Mouse (Mus musculus) heart, adult 8-10 months (tissue): ENCODE results near the gene Olfr323. TPM values are rescaled to one million over a fixed set of nuclear protein-coding genes. Genes with fewer than 3 reads are reported as not detected.
A peak's percentile ranks its signal among the peaks of the same experiment; 100 is the strongest.

ENCODE experiments used
- DNase-seq: peaks from one replicate; pipeline ENCODE4 v3.0.0; 2022; ENCODE audit warnings: low spot score
- total RNA-seq, 4 experiments: library from RNA; stranded (reverse); gene quantifications; 2 replicates each; pipeline ENCODE4 v1.2.4; 2022

Olfr323 gene
- total RNA-seq, 4 experiments from 2014 or later = not detected

DNA sequence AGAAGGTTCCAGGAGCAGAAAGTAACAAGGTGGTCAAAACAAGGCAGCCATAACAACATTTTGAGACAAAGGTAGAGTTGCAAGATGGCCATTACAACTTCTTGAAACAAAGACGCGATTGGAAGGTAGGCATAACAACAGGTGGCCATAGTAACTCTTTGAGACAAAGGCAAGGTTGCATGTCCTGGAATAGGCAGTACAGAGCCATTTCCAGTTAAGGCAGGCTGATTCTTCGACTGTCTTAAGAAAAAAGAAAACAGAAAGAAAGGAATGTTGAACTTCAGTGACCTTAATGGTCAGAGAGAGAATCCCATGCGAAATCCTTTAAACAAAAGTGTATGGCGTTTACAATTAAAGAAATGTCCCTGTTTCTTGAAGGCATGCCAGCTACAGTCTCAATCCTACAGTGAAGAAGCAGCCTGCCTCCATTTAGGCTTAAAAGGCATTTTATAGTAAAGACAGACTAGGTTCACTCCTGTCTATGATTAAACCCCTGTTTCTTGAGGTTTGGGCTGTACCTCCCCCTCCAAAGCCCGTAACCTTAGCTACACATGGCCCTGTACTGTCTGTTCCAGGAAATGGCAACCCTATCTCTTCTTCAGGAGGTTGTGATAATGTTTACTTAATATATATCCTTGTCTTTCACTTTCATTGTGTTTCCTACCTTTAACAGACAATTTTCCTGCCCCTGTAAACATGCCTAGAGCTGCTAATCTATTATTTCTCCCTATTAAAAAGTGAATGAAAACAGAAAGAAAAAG lies 27.3 kb downstream of the Olfr323 start:
- no peak for DNase-seq

DNA sequence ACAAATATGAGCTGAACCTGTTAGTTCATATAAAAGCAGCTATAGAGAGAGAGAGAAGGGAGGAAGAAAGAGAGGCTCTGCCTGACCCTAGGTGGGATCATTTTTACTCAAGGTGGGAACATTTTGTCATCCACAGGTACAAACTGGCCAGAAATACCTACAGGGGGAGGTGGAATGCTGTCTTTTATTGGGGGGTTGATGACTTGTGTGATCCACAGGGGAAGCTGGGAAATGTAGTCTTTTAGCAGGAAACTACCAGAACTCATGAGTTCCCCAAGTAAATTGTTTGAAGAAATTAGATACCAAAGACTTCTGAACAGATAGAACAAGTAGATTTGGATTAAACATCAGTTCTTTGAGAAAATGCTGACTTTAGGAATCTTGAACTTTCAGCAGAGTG lies 28.2 kb downstream of the Olfr323 start:
- DNase-seq = no peak

DNA sequence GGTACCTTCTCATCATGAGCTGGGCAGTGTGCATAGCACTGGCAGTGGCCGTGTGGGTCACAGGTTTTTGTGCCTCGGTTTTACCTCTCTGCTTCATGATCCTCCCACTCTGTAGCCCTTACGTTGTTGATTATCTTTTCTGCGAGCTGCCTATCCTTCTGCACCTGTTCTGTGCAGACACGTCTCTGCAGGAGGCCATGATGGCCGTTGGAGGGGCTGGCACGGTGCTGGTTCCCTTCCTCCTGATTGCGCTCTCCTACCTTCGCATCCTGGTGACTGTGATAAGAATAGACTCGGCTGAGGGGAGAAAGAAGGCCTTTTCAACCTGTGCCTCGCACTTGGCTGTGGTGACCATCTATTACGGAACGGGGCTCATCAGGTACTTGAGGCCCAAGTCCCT lies 32.5 kb downstream of the Olfr323 start:
- no peak for DNase-seq

DNA sequence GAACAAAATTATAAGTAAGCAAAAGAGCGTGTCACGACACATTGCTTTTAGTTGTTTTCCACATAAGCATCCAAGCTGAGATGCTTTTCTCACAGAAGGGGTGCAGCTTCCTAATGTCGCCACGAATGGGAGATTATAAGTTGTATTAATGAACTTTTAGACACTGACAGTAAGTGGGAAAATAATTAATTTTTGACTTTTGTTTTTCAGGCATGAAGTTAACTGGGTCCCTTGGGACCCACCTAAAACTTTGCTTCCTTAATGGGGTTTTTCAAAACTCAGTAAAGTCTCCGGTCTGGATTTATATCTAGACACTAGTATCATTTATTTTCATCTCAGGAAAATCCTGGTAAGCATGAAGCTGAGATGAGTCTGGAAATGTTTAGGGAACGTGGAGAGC lies 35.5 kb downstream of the Olfr323 start, which contains the start of gene Olfr324:
Olfr324 (plus strand) TSS at position 301 of the 400 bp plus-strand sequence.
- DNase-seq = no peak

DNA sequence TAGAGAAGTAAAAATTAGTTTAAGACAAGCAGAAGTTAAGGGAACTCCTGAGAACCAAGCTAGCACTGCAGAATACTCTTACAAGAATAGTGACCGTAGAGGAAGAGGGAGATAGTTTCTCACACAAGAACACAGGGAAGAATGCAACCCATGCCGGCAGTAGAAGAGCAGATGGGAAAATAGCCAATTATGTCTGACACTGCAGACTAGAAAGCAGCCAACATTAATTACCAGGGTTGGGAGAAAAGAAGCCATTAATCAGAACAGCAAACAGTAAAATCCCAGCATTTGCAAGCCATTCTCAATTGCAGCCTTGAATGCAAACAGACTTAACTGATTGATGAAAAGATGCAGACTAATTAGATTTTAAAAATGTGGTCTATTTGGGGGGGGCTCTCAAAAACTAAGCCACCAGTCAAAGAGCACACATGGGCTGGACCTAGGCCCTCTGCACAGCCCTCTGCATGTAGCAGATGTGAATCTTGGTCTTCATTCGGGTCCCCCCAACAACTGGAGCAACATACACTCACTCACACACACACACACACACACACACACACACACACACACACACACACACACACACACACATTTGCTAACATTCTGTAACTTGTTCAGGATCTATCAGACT lies 41.6 kb downstream of the Olfr323 start:
- DNase-seq = no peak

DNA sequence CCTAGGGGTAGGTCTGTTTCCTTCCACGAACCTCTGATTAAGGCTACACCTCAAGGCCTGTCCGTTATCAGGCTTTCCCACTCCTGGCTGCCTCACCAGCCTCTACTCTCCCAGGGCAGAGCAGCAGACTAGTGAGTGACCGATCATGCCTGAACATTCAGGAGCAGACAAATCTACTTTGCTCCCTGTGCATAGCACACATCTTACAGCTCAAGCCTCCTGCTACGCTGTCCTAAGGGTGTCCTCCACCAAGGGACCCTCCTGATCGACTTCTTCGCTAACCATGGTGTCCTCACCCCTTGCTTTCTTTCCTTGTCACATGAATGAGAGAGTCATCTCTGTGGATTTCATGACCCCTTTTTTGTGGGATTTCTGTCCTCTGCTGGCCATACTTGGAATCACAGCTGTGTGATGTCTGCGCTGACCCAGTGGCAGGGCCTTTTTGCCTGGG lies 42.4 kb downstream of the Olfr323 start:
- peak; percentile 19 for DNase-seq

DNA sequence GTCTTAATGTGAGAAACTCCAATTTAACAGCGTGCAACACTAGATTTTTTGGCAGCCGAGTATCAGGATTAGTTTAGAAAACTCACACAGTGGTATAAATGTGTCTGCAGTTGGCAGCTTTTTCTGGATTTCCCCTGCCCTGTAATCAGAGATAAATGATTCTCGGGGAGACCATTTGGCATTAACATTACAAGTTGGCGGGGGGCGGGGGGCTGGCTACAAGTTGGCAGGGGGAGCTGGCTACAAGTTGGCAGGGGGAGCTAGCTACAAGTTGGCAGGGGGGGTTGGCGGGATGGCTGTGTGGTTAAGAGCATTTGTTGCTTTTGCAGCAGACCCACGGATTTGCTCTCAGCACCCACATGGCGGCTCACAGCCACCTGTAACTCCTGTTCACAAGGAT lies 51.7 kb downstream of the Olfr323 start:
- no peak for DNase-seq

DNA sequence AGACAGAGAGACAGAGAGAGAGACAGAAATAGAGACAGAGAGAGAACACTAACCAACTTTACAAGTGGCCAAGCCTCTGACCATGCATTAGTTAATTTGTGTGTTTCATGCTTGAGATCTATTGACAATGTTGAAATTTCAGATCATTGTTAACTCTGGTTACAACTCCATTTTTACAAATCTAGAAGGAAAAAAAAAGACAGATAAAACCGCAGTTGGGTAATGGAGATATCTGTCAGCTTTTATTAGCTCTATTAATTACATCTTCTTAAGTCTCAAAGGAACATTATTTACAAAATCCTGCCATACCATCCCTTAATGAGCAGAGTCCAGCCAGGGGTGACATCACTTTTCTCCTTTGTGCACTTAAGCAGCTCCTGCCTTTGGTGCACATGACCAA lies 52.9 kb downstream of the Olfr323 start, which contains the start of gene Olfr325:
Olfr325 (plus strand) TSS at position 301 of the 400 bp plus-strand sequence.
- DNase-seq = no peak

Other genes starting within 250 kb of the Olfr323 start
- not detected for gene 1810065E05Rik, start 209.4 kb downstream of the Olfr323 start, total RNA-seq
- gene Gm12253, start 197.9 kb downstream of the Olfr323 start, total RNA-seq = not detected
- not detected for gene Lypd9, start 177.6 kb downstream of the Olfr323 start, total RNA-seq
- not detected for gene Olfr30, start 168.2 kb downstream of the Olfr323 start, total RNA-seq
- not detected for gene Olfr332, start 137.9 kb downstream of the Olfr323 start, total RNA-seq
- not detected for gene Olfr331, start 127.9 kb downstream of the Olfr323 start, total RNA-seq
- gene Olfr330, start 95.7 kb downstream of the Olfr323 start, total RNA-seq = not detected
- gene Olfr329-ps, start 84.1 kb downstream of the Olfr323 start, total RNA-seq = not detected
- gene Olfr328, start 74.9 kb downstream of the Olfr323 start, total RNA-seq = not detected
- gene Olfr224, start 59.9 kb downstream of the Olfr323 start, total RNA-seq = not detected
- not detected for gene Olfr325, start 52.8 kb downstream of the Olfr323 start, total RNA-seq
- gene Olfr324, start 35.4 kb downstream of the Olfr323 start, total RNA-seq = not detected
- gene 2210407C18Rik, start 14.4 kb downstream of the Olfr323 start, total RNA-seq = 1 to 10 TPM; 3.2 to 9.2 (median 6.2) TPM
- gene Trim58, start 10.0 kb upstream of the Olfr323 start, total RNA-seq = not detected
- gene Olfr322, start 28.3 kb upstream of the Olfr323 start, total RNA-seq = not detected
- gene Olfr320, start 50.6 kb upstream of the Olfr323 start, total RNA-seq = not detected
- not detected for gene Olfr319, start 68.7 kb upstream of the Olfr323 start, total RNA-seq
- not detected for gene Olfr318, start 93.5 kb upstream of the Olfr323 start, total RNA-seq
- not detected for gene Olfr317, start 108.7 kb upstream of the Olfr323 start, total RNA-seq
- not detected for gene Olfr316, start 122.2 kb upstream of the Olfr323 start, total RNA-seq
- not detected for gene Olfr315, start 142.7 kb upstream of the Olfr323 start, total RNA-seq
- gene Olfr314, start 152.5 kb upstream of the Olfr323 start, total RNA-seq = not detected
- gene Fam183b, start 171.5 kb upstream of the Olfr323 start, total RNA-seq = under 1 TPM in 2 of 4 experiments, not detected in 2; 0.52 to 0.69 TPM
- gene Olfr313, start 184.5 kb upstream of the Olfr323 start, total RNA-seq = not detected
- not detected for gene Olfr312, start 198.7 kb upstream of the Olfr323 start, total RNA-seq
- gene Olfr311, start 208.8 kb upstream of the Olfr323 start, total RNA-seq = not detected
- 1 to 10 TPM; 1.1 to 2.5 (median 1.6) TPM for gene Gm12258, start 216.7 kb upstream of the Olfr323 start, total RNA-seq
- 1 to 10 TPM; 1.6 to 3.1 (median 1.9) TPM for gene 2810021J22Rik, start 236.7 kb upstream of the Olfr323 start, total RNA-seq